Mouse (Mus musculus): ENCODE measurements around the gene Zfp951. TPM values are rescaled to one million over a fixed set of nuclear protein-coding genes. Genes with fewer than 3 reads are reported as not detected.
"Not testable (repeated sequence)": the region's sequence is repeated elsewhere in the genome, so short reads cannot be mapped to it uniquely, and the experiment has no call there.

Zfp951 gene
- 3.5 TPM in 2 replicates for polyA plus RNA-seq (2016; fragmentation: Nextera tagmentation; extraction: Ambion mirVana)

GRCm38 (mm10) chr5:104859962-104860525, at the start of gene Zfp951:
Gene Zfp951 (minus strand): TSS chr5:104860070.
- not testable (repeated sequence) for H3K27me3 ChIP-seq; H3K36me3 ChIP-seq; H3K27ac ChIP-seq; H3K9ac ChIP-seq; H3K4me1 ChIP-seq; H3K9me3 ChIP-seq (replicated peaks)
- H3K4me2 ChIP-seq (replicated peaks): 0 out of 2 replicates have a peak within 1 kb of the TSS, but pooled peaks have one; percentile 6
- 42% methylated on average over 11 of the region's 12 CpGs for WGBS
- H3K4me3 ChIP-seq: peak within 1 kb of the TSS; percentile 22
- ATAC-seq (ENCODE audit: low FRiP score): peak; percentile 90

- H3K4me2 ChIP-seq (replicated peaks); H3K4me1 ChIP-seq; H3K9me3 ChIP-seq (replicated peaks); ATAC-seq (ENCODE audit: low FRiP score); H3K9ac ChIP-seq; H3K4me3 ChIP-seq; H3K27me3 ChIP-seq; H3K27ac ChIP-seq; H3K36me3 ChIP-seq: not testable (repeated sequence)
- 81% methylated on average over 5 of the region's 5 CpGs for WGBS
Observed at GRCm38 (mm10) chr5:104906556-104906955, 46.7 kb upstream of the Zfp951 start.

- H3K36me3 ChIP-seq; H3K9me3 ChIP-seq (replicated peaks); H3K27ac ChIP-seq; H3K4me1 ChIP-seq; H3K9ac ChIP-seq; H3K27me3 ChIP-seq: not testable (repeated sequence)
- WGBS: 54% methylated on average over 10 of the region's 15 CpGs
- Histone ChIP-seq H3K4me2 (replicated peaks) (0 out of 2 replicates have a peak overlapping the region, but pooled peaks have one; percentile 6), H3K4me3 (peak overlapping the region; percentile 22)
- ATAC-seq (ENCODE audit: low FRiP score): peak; percentile 80
Observed at GRCm38 (mm10) chr5:104859045-104859961, 567 bp downstream of the Zfp951 start.

GRCm38 (mm10) chr5:104854546-104854945, 5.3 kb downstream of the Zfp951 start:
- H3K9ac ChIP-seq; H3K4me1 ChIP-seq; H3K4me2 ChIP-seq (replicated peaks); ATAC-seq (ENCODE audit: low FRiP score); H3K36me3 ChIP-seq; H3K27ac ChIP-seq; H3K27me3 ChIP-seq; H3K4me3 ChIP-seq: not testable (repeated sequence)
- 91% methylated on average over 3 of the region's 3 CpGs for WGBS
- H3K9me3 ChIP-seq (replicated peaks): peaks cover 11% of the 10 kb centered on the region

GRCm38 (mm10) chr5:104833330-104833729, 26.5 kb downstream of the Zfp951 start:
- H3K27ac ChIP-seq: no peak overlapping the region
- H3K4me1 ChIP-seq: no peaks in the 10 kb centered on the region
- no peaks in the 10 kb centered on the region for H3K36me3 ChIP-seq
- H3K9ac ChIP-seq: no peak overlapping the region
- H3K27me3 ChIP-seq: no peaks in the 10 kb centered on the region
- H3K4me3 ChIP-seq: no peak overlapping the region
- H3K4me2 ChIP-seq (replicated peaks): no peak overlapping the region
- H3K9me3 ChIP-seq (replicated peaks): peaks cover 34% of the 10 kb centered on the region
- ATAC-seq (ENCODE audit: low FRiP score): no peak

GRCm38 (mm10) chr5:104829611-104830010, 30.3 kb downstream of the Zfp951 start:
- no peak overlapping the region for H3K4me3 ChIP-seq
- no peaks in the 10 kb centered on the region for H3K36me3 ChIP-seq
- no peaks in the 10 kb centered on the region for H3K27me3 ChIP-seq
- peaks cover 42% of the 10 kb centered on the region for H3K9me3 ChIP-seq (replicated peaks)
- WGBS: 75% methylated on average over 1 of the region's 1 CpGs
- ATAC-seq (ENCODE audit: low FRiP score): no peak
- no peaks in the 10 kb centered on the region for H3K4me1 ChIP-seq
- H3K27ac ChIP-seq: no peak overlapping the region
- no peak overlapping the region for H3K9ac ChIP-seq
- H3K4me2 ChIP-seq (replicated peaks): no peak overlapping the region

GRCm38 (mm10) chr5:104770138-104770537, 89.7 kb downstream of the Zfp951 start:
- ATAC-seq (ENCODE audit: low FRiP score); H3K4me1 ChIP-seq; H3K27ac ChIP-seq; H3K27me3 ChIP-seq; H3K4me2 ChIP-seq (replicated peaks); H3K9ac ChIP-seq; H3K4me3 ChIP-seq; H3K36me3 ChIP-seq: not testable (repeated sequence)
- WGBS: 83% methylated on average over 6 of the region's 6 CpGs
- H3K9me3 ChIP-seq (replicated peaks): peaks cover 13% of the 10 kb centered on the region; the same call in 1 of the 2 replicates

Other genes starting within 250 kb of the Zfp951 start
- gene Abcg3, start 122.6 kb upstream of the Zfp951 start, polyA plus RNA-seq (2016; fragmentation: Nextera tagmentation; extraction: Ambion mirVana): 0.65 and 0.94 TPM in 2 replicates